Mouse (Mus musculus): ENCODE measurements around the gene Gbgt1.

Gene Gbgt1

GRCm38 (mm10) chr2:28547237-28548172, 50.8 kb downstream of the Gbgt1 start:
- in situ Hi-C loops (cut with MboI, MseI), result loop anchor here (5.0 kb wide), 1 partner anchor 35 kb away; the partner anchor contains the start of gene Ralgds (in 2 of the 2)

DNA sequence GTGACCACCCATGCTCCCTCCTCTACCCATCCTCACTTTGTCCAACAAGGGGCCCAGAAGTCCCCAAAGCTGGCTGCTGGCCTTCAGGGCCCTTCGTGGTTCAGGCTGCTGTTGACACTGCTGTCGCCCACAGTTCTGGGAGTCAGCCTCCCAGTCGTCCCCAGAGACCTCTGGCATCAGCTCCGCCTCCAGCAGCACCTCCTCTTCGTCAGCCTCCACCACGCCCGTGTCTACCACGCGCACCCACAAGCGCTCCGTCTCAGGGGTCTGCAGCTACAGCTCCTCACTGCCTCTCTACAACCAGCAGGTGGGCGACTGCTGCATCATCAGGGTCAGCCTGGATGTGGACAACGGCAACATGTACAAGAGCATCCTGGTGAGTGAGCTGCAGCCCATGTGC, 52.5 kb downstream of the Gbgt1 start:
- in situ Hi-C loops (cut with MboI, MseI), result loop anchor here (5.0 kb wide), 1 partner anchor 37 kb away; the partner anchor contains the start of gene Ralgds (in 2 of the 2)

- in situ Hi-C loops (cut with MboI, MseI), result loop anchor here in 1 of 2 experiments (10.0 kb wide), 1 partner anchor 348 kb away; no protein-coding TSS in a partner anchor
These were observed 55.6 kb downstream of the Gbgt1 start for GRCm38 (mm10) chr2:28552301-28552700.
